Mouse (Mus musculus) liver, embryonic 11.5 days (tissue): ENCODE data around the gene Papln. TPM values are rescaled to one million over a fixed set of nuclear protein-coding genes. Genes with fewer than 3 reads are reported as not detected.
A peak's percentile ranks its signal among the peaks of the same experiment; 100 is the strongest.

Source experiments
- ATAC-seq: fragments of 200-750 bp; cut with Nextera tagmentation; replicated peaks from 2 replicates; pipeline ENCODE4 v1.8.0; 2017; ENCODE audit warnings: moderate number of reproducible peaks, mild to moderate bottlenecking, moderate TSS enrichment, moderate library complexity; ENCODE audit not compliant: low FRiP score
- DNase-seq: peaks from one replicate; pipeline ENCODE4 v3.0.0-alpha.2; 2017; ENCODE audit warnings: low spot score
- H3K27ac ChIP-seq: fragments of 300-500 bp; sonication (generic); 2 replicates; pipeline ENCODE4 v1.5.1; 2014; ENCODE audit warnings: mild to moderate bottlenecking, low read depth, low read length, control low read depth
- H3K27me3 ChIP-seq: fragments of 300-500 bp; sonication (generic); replicated peaks from 2 replicates; pipeline ENCODE4 v1.6.1; 2014; ENCODE audit warnings: low read length, mixed read lengths; ENCODE audit not compliant: control insufficient read depth, insufficient read depth
- H3K36me3 ChIP-seq: fragments of 300-500 bp; sonication (generic); 2 replicates; pipeline ENCODE4 v1.6.1; 2014; ENCODE audit warnings: mild to moderate bottlenecking, low read length, moderate library complexity, mixed read lengths; ENCODE audit not compliant: control insufficient read depth, insufficient read depth
- H3K4me1 ChIP-seq: fragments of 300-500 bp; sonication (generic); replicated peaks from 2 replicates; pipeline ENCODE4 v1.6.1; 2014; ENCODE audit warnings: low read length, mixed read lengths; ENCODE audit not compliant: control insufficient read depth, insufficient read depth
- H3K4me2 ChIP-seq: fragments of 300-500 bp; sonication (generic); 2 replicates; pipeline ENCODE4 v1.6.1; 2014; ENCODE audit warnings: mild to moderate bottlenecking, control low read depth, moderate library complexity
- H3K4me3 ChIP-seq: fragments of 300-500 bp; sonication (generic); 2 replicates; pipeline ENCODE4 v1.5.1; 2014; ENCODE audit warnings: low read depth, low read length, control low read depth
- H3K9ac ChIP-seq: fragments of 300-500 bp; sonication (generic); 2 replicates; pipeline ENCODE4 v1.6.1; 2014; ENCODE audit warnings: low read depth, low read length, control low read depth
- H3K9me3 ChIP-seq: fragments of 300-500 bp; sonication (generic); 2 replicates; pipeline ENCODE4 v1.6.1; 2016; ENCODE audit warnings: low read length, inconsistent platforms, mixed read lengths; ENCODE audit not compliant: control insufficient read depth
- WGBS: fragments of 180-500 bp; shearing (Covaris S2); extraction: QIAGEN DNeasy Blood & Tissue Kit; methylation state at CpG from one replicate; pipeline ENCODE4 v1.1.7; 2014; 5-methylcytosine and 5-hydroxymethylcytosine counted together
- polyA plus RNA-seq: library from polyadenylated mRNA; unstranded; fragments of >200 nt; fragmentation: Nextera tagmentation; extraction: Ambion mirVana; gene quantifications from 2 replicates; pipeline ENCODE4 v1.2.1, GENCODE M21; 2014

Gene Papln
- 0.57 and 0.58 TPM in 2 replicates for polyA plus RNA-seq

DNA sequence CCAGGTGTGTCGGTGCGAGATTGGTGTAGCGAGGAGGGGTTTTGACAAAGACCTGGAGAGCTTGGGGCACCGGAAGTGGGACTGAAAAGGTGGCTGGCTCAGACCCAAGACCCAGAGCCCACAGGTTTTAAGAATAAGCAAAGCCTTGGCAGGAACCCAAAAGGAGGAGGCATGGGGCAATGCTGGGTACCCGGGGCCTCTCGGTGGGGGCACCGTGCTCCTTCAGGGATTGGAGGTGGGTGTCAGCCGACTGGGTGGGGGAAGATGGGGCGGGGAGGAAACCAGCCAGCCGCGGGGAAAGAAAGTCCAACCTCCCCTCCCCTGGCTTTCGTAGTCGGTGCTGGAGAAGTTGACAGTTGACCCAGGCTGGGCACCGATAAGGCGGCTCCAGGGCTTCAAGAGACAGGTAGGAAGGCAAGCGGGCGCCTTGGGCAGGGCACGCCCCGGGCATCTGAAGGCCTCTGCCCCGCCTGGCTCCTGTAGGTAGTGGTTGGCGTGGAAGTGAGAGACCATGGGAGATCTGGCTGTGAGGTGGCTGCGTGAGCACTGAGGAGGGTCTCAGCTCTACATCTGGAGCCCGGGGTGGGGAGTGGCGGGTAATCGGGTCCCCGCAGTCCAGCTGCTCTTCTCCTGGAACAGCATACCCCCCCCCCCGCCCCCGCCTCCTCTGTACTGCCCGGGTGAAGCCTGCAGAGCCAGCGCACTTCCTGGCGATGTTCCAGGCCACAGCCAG, at the start of gene Papln:
TSS of gene Papln (plus strand) at position 324 of the 733 bp plus-strand sequence.
- H3K36me3 ChIP-seq: no peaks in the 10 kb centered on the region
- peaks cover 35% of the 10 kb centered on the region for H3K27me3 ChIP-seq
- 10% methylated on average over 31 of the region's 31 CpGs for WGBS
- peaks cover 15% of the 10 kb centered on the region for H3K4me1 ChIP-seq
- DNase-seq: no peak
- peak within 1 kb of the TSS; percentile 36; the same call in 1 of the 2 replicates for H3K9ac ChIP-seq
- no peak within 1 kb of the TSS for H3K27ac ChIP-seq
- peak within 1 kb of the TSS; percentile 40 for H3K4me3 ChIP-seq
- H3K4me2 ChIP-seq: peak within 1 kb of the TSS; percentile 66
- no peak for ATAC-seq
- no peaks in the 10 kb centered on the region for H3K9me3 ChIP-seq

DNA sequence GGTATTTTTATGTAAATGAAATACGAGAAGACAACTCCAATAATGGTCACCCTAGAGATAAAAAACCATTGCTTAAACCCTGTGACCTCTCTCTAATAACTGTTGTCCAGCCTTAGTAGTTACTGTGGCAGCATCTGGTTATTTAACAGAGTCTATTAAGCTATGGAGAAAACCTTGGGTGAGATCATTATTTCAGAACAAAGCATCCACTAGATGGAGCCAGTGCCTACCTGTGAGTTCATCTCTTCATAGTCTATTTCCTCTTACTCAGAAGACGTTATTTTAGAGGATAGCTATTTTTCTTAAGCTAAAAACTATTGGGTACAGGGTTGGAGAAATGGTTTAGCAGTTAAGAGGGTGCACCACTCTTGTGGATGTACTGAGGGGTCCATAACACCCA, 49.7 kb upstream of the Papln start:
- ATAC-seq: no peak
- H3K36me3 ChIP-seq: peaks cover 12% of the 10 kb centered on the region
- 51% methylated on average over 2 of the region's 2 CpGs for WGBS
- H3K4me1 ChIP-seq: 0 out of 2 replicates have a peak, but pooled peaks cover 5% of the 10 kb centered on the region
- no peak overlapping the region for H3K4me3 ChIP-seq
- no peak overlapping the region for H3K4me2 ChIP-seq
- no peak overlapping the region for H3K27ac ChIP-seq
- no peaks in the 10 kb centered on the region for H3K9me3 ChIP-seq
- H3K9ac ChIP-seq: no peak overlapping the region
- H3K27me3 ChIP-seq: no peaks in the 10 kb centered on the region
- DNase-seq: no peak

DNA sequence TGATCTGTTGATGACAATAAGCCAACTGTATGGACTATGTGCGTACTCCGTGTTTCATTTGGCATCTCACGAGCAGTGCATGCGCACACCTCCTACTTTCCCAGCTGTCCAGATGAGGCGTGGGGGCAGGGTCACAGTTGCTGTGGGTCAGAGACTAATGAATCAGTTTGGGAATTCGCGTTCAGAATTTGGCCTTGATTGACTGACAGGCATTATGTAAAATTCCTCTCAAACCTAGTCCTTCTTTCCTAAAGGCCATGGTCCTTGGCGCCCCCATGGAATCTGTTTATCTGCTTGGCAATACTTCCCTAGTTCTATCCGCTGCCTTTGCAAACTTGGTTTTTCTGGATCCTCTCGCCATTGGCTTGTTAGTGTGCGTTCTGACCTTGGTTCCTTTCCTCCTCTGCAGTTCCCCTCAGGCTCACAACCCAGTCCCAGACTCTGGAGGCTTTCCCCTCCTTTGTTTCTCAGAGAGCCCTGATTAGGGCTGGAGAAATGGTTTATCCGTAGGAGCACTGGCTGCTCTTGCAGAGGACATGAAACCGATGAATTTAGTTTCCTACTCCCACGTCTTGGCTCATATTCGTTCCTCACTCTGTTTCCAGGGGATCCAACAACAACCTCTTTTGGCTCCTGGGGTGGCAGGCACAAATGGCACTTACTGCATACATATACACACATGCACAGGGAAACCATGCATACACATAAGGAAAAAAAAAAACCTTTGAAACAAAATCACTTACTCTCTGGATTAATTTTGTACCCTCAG, 46.8 kb upstream of the Papln start:
- Histone ChIP-seq H3K27me3 (no peaks in the 10 kb centered on the region), H3K9ac (no peak overlapping the region), H3K4me1 (no peaks in the 10 kb centered on the region), H3K36me3 (peaks cover 15% of the 10 kb centered on the region), H3K4me3 (no peak overlapping the region), H3K27ac (no peak overlapping the region), H3K9me3 (no peaks in the 10 kb centered on the region), H3K4me2 (no peak overlapping the region)
- ATAC-seq (no peak), DNase-seq (no peak)
- 88% methylated on average over 15 of the region's 15 CpGs for WGBS

DNA sequence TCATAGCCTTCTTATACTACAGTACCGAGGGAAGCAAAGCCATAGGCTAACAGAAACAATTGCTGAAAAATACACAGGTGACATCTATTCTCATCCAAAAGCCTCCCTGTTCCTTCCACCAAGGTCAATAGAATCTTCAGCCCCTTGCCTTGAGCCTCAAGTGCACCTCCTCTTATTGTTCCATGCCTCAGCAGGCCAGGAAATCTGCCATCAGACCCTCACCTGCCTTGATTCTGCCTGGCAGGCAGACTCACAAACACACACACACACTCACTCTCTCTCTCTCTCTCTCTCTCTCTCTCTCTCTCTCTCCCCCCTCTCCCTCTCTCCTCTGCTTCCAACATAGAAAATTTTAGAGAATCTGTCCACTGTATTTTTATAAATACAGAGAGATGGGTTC, 44.0 kb upstream of the Papln start:
- DNase-seq: no peak
- no peaks in the 10 kb centered on the region for H3K27me3 ChIP-seq
- H3K36me3 ChIP-seq: peaks cover 20% of the 10 kb centered on the region
- no peak overlapping the region for H3K4me3 ChIP-seq
- no peak overlapping the region for H3K4me2 ChIP-seq
- WGBS: 94% methylated on average over 1 of the region's 1 CpGs
- H3K4me1 ChIP-seq: no peaks in the 10 kb centered on the region
- H3K27ac ChIP-seq: no peak overlapping the region
- no peak overlapping the region for H3K9ac ChIP-seq
- H3K9me3 ChIP-seq: no peaks in the 10 kb centered on the region
- no peak for ATAC-seq

DNA sequence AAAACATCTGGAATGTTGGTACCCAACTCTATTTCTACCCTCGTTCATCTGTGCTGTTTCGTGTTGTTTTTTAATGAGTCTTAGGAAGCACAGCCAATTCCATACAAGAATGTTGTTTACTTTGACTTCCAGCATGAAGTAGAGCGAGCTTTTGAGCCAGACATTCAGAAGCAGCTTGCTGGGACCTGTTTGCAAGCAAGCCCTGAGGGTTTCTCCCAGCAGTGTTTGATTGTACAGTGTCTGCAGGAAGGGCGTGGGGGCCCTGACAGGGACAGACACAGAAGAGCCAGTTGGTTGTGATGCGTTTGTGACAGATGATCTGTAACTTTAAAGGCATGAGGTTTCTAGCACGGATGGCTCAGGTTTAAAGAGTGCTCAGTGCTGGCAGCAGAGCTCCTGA, 42.2 kb upstream of the Papln start:
- no peak overlapping the region for H3K4me2 ChIP-seq
- H3K9ac ChIP-seq: no peak overlapping the region
- WGBS: 74% methylated on average over 6 of the region's 6 CpGs
- peaks cover 26% of the 10 kb centered on the region for H3K36me3 ChIP-seq
- H3K4me3 ChIP-seq: no peak overlapping the region
- no peaks in the 10 kb centered on the region for H3K4me1 ChIP-seq
- ATAC-seq (no peak), DNase-seq (no peak)
- no peaks in the 10 kb centered on the region for H3K27me3 ChIP-seq
- H3K27ac ChIP-seq: no peak overlapping the region
- no peaks in the 10 kb centered on the region for H3K9me3 ChIP-seq

DNA sequence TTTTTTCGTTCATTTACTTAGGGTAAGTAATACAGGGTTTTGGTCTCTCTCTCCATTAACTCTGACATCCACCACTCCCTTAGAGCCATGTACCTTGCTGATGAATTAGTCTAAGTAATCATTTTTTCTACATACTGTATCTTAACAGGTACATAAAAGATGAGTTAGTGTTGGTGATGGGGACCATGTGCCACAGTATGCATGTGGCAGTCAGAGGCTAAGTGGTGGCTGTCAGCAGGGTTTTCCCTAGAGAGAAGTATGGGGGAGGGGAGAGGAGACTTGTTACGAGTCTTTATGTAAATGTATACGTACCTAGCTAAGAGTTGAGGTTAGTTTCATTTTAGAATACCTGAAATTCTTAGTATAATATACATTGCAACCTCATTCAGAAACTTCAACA, 40.4 kb upstream of the Papln start:
- no peaks in the 10 kb centered on the region for H3K4me1 ChIP-seq
- H3K4me3 ChIP-seq: no peak overlapping the region
- H3K27me3 ChIP-seq: no peaks in the 10 kb centered on the region
- H3K4me2 ChIP-seq: no peak overlapping the region
- 83% methylated on average over 3 of the region's 3 CpGs for WGBS
- no peaks in the 10 kb centered on the region for H3K9me3 ChIP-seq
- H3K36me3 ChIP-seq: peaks cover 24% of the 10 kb centered on the region
- H3K27ac ChIP-seq: no peak overlapping the region
- H3K9ac ChIP-seq: no peak overlapping the region
- DNase-seq: no peak
- no peak for ATAC-seq

DNA sequence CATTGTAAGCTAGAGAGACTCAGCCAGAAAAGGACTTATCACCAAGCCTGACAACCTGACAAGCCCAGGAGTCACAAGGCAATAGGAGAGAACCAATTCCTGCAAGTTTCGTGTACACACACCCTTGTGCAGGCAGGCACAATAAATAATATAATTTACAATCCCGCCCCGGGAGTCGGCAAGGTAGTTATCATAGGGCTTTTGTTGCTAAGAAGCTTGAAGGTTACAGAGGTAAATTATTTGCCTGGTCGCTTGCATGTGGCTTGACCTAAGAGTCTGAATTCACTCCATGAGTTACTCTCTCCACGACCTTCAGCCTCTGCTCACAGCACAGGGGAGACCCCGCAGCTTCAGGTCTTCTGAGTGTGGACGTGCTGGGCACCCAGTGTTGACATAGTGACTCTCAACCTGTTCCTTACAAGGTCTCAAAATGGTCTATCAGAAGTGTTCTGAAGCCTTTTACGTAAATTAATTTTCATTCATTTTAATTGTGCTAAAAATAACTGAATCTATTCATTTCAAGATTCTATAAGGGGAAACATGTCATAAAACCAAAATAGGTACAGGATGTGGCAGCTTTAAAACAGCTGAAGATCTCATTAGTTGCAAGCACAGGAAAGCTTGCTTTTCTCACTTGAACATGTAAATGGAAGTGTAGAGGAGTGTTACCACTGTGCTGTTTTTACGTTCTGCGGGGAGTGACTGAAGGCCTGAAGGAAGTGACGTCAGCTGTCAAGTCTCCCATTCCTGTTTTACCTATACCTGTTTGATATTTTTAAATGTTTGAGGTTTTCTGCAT, 36.7 kb upstream of the Papln start:
- WGBS: 88% methylated on average over 12 of the region's 12 CpGs
- Histone ChIP-seq H3K27ac (no peak overlapping the region), H3K36me3 (peaks cover 44% of the 10 kb centered on the region), H3K9me3 (no peaks in the 10 kb centered on the region), H3K27me3 (no peaks in the 10 kb centered on the region), H3K4me2 (no peak overlapping the region), H3K4me1 (no peaks in the 10 kb centered on the region), H3K9ac (no peak overlapping the region), H3K4me3 (no peak overlapping the region)
- ATAC-seq (no peak), DNase-seq (no peak)

DNA sequence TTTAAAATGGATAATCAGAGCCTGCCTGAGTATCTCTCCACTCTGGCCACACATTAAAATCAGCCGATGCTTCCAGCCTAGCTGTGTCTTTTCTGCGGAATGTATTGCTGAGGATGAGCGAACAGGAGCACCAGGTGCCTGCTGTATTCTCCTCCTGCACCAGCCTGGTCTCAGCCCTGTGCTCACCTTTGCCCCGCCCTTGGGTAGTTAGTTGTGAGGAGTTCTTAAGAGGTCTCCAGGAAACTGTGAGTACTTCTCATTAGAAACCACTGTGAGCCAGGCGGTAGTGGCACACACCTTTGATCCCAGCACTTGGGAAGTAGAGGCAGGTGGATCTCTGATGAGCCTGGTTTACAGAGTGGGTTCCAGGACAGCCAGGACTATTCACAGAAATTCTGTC, 31.2 kb upstream of the Papln start:
- DNase-seq (no peak), ATAC-seq (no peak)
- Histone ChIP-seq H3K9me3 (no peaks in the 10 kb centered on the region), H3K4me1 (no peaks in the 10 kb centered on the region), H3K9ac (no peak overlapping the region), H3K36me3 (peaks cover 47% of the 10 kb centered on the region), H3K4me2 (no peak overlapping the region), H3K27ac (no peak overlapping the region), H3K27me3 (no peaks in the 10 kb centered on the region), H3K4me3 (no peak overlapping the region)
- 95% methylated on average over 5 of the region's 5 CpGs for WGBS
